Mouse (Mus musculus) heart, postnatal 25 days (tissue): ENCODE measurements around the gene Igf1r. TPM values are rescaled to one million over a fixed set of nuclear protein-coding genes. Genes with fewer than 3 reads are reported as not detected.

Experiments used
- DNase-seq: peaks from one replicate; pipeline ENCODE4 v3.0.0; 2022; ENCODE audit warnings: low spot score
- intact Hi-C: fragments of 180-260 bp; cut with DNase I; formaldehyde crosslinking; loops from one replicate; pipeline ENCODE4 v1.15.1; 2025
- total RNA-seq, 2 experiments: library from RNA; stranded (reverse); gene quantifications; 2 replicates each; pipeline ENCODE4 v1.2.3; 2021

The Igf1r gene
- total RNA-seq, 2 experiments from 2014 or later, result 12.7 to 18.8 TPM

- intact Hi-C loops, result loop anchor here (10.0 kb wide), 1 partner anchor 115 kb away; no protein-coding TSS in a partner anchor
- no peak for DNase-seq
Measured at GRCm38 (mm10) chr7:68189691-68190456, 237.2 kb downstream of the Igf1r start.

GRCm38 (mm10) chr7:68193958-68194695 is 241.5 kb downstream of the Igf1r start:
- intact Hi-C loops, result no loop called here
- no peak for DNase-seq

DNA sequence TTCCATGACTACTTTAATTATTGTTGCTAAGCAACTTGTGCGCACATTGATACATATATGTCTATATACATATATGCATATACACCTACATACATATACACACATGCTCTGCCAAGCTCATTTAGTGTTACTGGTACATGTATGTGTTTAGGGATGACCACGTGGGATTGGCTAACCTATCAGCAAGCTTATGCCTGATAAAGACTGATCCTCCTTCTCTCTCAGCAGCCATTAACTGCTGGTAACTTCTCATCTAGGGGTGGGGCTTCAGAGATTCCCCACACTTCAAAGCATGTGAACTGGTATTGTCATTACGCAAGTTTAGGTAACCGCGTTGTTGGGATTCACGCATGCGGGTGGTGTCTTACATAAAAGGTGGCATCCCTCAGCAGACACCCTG is 247.0 kb downstream of the Igf1r start:
- DNase-seq, result no peak
- intact Hi-C loops, result no loop called here

DNA sequence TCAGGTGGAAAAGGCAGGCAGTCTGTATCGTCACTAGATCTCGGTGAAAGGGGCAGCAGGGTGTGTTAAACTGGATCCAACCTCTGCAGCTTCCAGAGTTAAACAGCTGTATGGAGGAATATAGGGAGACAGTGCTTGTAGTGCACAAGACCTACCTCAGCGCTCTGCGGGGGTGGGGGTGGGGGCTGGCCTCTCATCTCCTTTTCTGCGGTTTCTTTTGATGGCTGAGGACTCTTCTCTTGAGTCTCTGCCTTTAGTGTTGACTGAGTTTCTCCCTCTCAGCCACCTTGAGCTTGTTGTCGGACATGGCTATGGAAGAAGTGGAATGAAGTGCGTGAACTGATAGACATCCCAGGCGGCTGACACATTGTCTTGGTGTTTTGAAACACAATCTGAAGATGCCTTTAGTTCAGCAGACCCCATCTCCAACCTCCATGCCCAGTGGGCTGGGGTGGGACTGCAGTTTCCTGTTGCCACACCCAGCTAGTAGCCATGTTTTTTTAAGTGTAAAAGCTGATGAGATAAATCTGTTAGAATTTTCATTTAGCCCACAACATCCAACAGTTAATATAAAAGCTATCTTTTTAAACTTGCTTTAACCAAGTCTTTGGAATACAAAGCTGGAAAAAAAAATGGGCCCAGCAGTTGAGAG is 253.3 kb downstream of the Igf1r start:
- intact Hi-C loops, result no loop called here

GRCm38 (mm10) chr7:68209039-68209438 is 256.4 kb downstream of the Igf1r start:
- DNase-seq, result no peak
- intact Hi-C loops, result no loop called here

More for the DNA sequence above, 253.3 kb downstream of the Igf1r start:
- DNase-seq, result no peak

- DNase-seq, result no peak
- intact Hi-C loops, result no loop called here
Measured at GRCm38 (mm10) chr7:68210417-68210816, 257.8 kb downstream of the Igf1r start.

- DNase-seq, result no peak
- intact Hi-C loops, result no loop called here
Measured at GRCm38 (mm10) chr7:68211883-68212282, 259.3 kb downstream of the Igf1r start.

- intact Hi-C loops, result no loop called here
- DNase-seq, result no peak
Measured at GRCm38 (mm10) chr7:68213842-68214241, 261.2 kb downstream of the Igf1r start.

DNA sequence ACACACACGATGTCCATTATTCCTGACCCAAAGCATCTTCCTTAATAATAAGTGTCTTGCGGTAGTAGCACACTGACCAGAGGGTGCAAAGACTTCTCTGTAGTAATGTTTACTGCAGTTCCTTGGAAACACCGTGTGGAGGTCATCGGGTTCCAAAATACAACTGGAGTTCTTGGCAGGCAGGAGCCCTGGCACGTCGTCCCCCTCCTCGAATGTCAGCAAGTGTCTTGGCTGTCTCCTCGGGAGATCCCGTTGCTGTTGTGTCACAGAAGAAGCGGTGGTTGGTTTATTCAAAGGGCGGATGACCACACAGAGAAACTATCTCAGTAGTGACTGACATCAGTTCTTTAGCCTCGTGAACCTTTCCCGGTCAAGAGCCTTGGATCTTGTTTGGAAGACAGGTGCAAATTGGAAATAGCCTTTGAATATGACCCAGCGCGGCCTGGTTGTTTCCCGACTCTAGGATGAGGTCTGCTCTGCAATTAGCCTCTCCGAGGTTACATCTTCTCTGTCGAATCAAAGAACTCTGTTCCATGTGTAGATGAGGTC is 263.0 kb downstream of the Igf1r start:
- peak; percentile 43 for DNase-seq
- intact Hi-C loops, result no loop called here

DNA sequence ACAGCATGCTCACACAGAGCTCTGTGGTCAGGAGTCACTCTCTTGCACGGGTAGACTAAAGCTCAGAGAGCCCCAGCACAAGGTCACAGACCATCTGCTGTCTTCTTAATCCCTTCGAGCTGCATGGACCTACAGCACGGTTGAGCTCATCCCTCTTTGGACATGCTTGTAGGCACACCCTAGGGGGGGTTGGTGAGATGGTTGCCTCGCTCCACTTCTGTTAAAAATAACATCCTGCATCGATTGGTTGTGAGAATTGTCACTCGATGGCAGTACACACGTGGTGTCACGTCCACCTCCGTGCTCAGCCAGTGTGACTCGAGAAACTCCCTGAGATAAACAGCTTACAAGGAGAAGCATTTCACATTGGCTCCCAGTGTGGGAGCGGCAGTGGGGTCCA is 266.3 kb downstream of the Igf1r start:
- no peak for DNase-seq
- intact Hi-C loops, result no loop called here

DNA sequence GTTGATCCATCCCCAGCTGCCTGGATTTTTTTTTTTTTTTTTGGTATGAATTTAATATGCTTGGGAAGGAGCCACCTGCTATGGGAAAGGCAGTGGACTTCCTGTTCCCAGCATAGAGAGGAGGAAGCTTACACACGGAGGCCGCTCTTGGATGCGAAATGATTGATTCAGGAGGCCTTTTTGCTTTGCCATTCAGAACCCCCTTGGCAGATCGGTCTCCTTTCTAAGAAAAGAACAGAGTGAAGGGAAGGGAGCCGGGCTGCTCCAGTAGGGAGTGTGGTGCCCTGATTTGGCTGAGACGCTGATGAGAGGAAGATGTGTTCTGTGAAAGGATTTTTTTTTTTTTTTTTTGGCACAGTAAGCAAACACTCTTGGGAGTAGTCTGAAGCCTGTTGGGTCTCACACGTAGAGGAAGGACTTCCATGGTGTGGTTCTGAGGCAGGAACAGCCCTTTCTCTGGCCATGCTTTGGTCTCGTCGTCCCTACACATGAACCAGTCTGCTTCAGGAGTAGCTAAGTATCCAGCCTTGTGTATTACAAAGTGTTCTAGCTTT is 269.1 kb downstream of the Igf1r start:
- intact Hi-C loops, result loop anchor here (2.0 to 5.0 kb wide), 3 partner anchors 41 to 81 kb away; partner anchors contain the start of gene Pgpep1l
- no peak for DNase-seq

DNA sequence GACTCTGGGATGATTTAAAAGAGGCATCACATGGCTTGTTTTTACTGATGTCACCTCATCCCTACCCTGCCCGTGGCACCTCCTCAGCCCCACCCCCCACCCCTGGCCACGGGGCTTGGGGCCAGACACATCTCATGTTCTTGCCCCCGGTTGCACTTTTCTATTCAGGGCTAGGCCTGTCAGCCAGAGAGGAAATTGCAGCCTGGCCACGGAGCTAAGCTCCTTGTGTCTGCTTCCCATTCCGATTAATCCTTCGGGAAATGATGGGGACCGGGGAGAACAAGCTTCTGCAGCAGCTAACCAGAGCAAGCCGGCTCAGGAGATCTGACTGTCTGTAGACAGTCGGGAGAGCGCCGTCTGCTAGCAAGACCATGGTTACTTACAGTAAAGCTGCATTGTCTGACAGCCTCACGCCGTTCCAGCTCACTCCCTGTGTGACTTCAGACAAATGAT is 270.8 kb downstream of the Igf1r start:
- peak; percentile 15 for DNase-seq
- intact Hi-C loops, result loop anchor here (2.0 to 5.0 kb wide), 3 partner anchors 39 to 79 kb away; partner anchors contain the start of gene Pgpep1l

GRCm38 (mm10) chr7:68224006-68224405 is 271.4 kb downstream of the Igf1r start:
- intact Hi-C loops, result loop anchor here (5.0 kb wide), 2 partner anchors 38 to 63 kb away; partner anchors contain the start of gene Pgpep1l
- no peak for DNase-seq

DNA sequence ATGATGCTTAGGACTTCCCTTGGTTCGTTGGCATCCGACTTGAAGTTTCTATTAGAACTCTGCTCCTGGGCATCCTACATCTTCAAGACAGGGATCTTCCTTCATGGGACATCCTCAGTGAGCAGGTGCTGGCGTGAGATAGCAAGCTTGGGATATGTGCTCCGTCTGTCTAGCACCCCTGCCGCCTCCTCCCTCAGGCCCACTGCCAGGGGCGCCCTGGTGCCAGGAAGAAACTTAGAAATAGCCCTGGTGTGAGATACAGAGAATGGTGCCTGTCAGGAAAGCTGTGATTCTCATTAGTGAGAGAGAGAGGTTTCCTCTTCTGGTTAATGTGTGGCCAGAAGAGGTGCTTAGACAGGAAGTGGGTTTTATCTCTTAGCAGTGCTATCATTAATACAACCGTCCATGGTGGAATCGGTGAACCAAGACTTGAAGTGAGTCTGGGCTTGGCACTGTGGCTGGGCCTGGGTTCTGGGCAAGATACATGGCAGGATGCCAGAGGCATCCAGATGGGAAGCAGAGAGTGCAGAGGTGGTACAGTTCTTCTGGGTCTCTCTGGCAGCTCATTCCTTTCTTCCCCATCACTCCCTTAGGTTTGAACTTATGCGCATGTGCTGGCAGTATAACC is 272.9 kb downstream of the Igf1r start:
- intact Hi-C loops, result no loop called here

DNA sequence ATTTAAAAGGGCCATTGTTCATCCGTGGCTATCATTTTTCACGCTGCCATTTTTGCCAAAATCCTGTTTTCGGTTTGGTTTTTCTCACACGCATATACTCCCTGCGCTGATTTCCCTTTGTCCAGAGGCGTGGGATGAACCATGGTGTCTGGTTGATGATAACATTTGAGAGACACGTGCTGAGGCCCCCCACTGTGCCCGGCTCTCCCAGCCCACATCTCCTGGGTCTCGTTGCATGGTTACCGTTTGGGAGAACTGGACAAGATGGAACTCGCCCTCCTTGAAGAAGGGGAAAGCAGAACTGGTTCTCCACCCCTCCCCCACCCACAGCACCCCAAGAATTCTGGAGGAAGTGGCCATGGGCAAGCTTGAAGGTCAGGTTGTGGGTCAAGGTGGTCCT is 274.4 kb downstream of the Igf1r start:
- DNase-seq, result no peak
- intact Hi-C loops, result no loop called here

More for the DNA sequence above, 272.9 kb downstream of the Igf1r start:
- DNase-seq, result no peak

GRCm38 (mm10) chr7:68227621-68228020 is 275.0 kb downstream of the Igf1r start:
- DNase-seq, result no peak
- intact Hi-C loops, result no loop called here

DNA sequence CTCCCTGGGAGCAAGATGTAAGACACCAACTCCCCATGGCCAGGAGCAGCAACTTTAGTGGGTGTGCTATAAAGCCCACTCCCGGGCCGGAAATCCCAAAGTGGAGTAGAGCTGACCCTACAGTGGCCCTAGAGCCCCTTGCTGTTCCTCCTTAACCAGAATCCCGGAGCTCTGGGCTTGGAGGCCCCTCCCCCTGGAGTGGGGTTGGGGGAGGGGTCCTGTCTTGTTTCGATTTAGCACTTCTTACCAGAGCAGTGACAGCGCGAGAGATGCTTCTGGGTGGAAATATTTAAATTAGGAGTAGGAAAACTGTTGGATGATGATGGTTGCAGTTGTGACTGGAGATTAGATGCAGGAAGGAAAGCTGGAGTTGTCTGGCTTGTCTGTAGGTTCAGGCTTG is 275.9 kb downstream of the Igf1r start:
- intact Hi-C loops, result no loop called here
- no peak for DNase-seq

DNA sequence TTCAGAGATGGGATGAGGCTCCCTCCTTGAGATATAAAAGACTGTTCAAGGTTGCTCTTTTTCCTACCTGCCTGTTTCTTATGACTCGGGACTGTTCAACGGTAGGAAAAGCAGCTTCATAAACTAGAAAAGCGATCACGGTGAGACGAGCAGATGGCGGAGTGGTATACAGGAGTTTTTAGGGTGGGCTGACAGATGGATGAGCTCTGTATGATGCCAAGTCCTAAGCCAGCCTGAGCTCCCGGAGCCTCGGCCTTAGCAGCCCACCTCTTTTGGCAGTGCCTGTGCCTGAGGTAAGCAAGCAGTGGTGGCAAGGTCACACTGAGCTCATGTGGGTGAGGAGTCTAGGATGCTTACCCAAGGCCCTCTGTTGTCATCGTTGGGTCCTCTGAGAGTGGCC is 278.2 kb downstream of the Igf1r start:
- DNase-seq, result no peak
- intact Hi-C loops, result no loop called here

DNA sequence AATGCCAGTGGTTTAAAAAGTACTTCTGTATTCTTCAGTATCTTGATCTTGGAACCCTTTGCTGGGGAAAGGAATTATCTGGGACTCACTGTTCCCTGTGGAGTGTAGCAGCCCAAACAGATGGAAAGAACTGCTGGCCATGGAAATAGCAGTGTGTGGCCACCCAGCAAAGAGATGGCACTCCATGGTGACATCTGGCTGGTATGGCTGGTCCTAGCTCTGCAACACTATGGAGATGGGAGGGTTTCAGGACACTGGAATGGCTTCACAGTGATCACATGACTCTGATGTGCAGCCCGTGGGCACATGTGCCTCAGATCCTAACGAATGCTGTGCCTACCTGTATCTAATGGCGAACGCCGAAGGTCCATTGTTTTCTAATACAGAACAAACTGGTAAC is 279.9 kb downstream of the Igf1r start:
- no peak for DNase-seq
- intact Hi-C loops, result no loop called here
